Mouse (Mus musculus): ENCODE measurements around the gene Gm13279.
"Not testable (repeated sequence)": the region's sequence is repeated elsewhere in the genome, so short reads cannot be mapped to it uniquely, and the experiment has no call there.

GRCm38 (mm10) chr4:88759610-88760268, 37.5 kb upstream of the Gm13279 start, which contains the start of gene Gm13283:
- not testable (repeated sequence) for TF ChIP-seq CTCF, EP300 (IDR thresholded peaks at IDR 0.05)

Measured in lung, postnatal 0 days (tissue).